Mouse (Mus musculus) ES-Bruce4 (cell line): ENCODE measurements around the gene 1700025G04Rik.

Experiments
- CTCF ChIP-seq: IDR thresholded peaks from one replicate; pipeline ENCODE4 v1.8.1; 2011; ENCODE audit warnings: low read depth, low read length
- EP300 ChIP-seq: IDR thresholded peaks from 2 replicates; pipeline ENCODE4 v1.6.1; 2011; ENCODE audit warnings: low read depth, low read length; ENCODE audit not compliant: insufficient read depth
- POLR2A ChIP-seq: IDR thresholded peaks from one replicate; pipeline ENCODE4 v1.8.1; 2011; ENCODE audit warnings: low read length; ENCODE audit not compliant: insufficient read depth

DNA sequence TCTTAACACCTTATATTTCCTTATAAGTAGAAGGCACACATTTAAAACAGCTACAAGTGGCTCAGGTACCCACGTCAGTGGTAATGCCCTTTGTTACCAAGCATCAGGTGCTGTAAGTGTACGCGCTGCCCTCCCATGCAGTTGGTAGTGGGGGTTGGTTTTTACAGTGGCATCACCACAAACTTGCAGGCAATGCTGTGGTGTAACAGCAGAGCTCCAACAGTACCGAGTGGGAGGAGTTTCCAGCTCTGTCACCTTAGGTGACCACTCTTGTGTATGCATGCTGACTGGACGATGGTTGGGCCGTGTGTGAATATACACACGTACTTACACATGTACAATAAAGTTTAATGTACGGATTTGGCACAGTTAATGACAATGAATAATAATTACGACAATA lies 175.4 kb downstream of the 1700025G04Rik start:
- TF ChIP-seq CTCF, result no peak
- TF ChIP-seq POLR2A, result no peak
- no peak for TF ChIP-seq EP300
